Comparison of ENCODE assay signal across 8 mouse cellular contexts in genomic region chr11:76363636-76364035, GRCm38 (mm10). TPM values are rescaled to one million over a fixed set of nuclear protein-coding genes. Genes with fewer than 3 reads are reported as not detected.
DNase-seq lines count a peak whose midpoint lies in the region; ATAC-seq and TF ChIP-seq lines count a peak whose summit lies in the region.

No protein-coding gene starts in this region.

- H3K27ac ChIP-seq in heart, adult 2 months = peak overlapping the region; percentile 45
- H3K27ac ChIP-seq in embryonic facial prominence, embryonic 12.5 days = peak overlapping the region; percentile 69
- H3K27ac ChIP-seq in midbrain, embryonic 13.5 days = peak overlapping the region; percentile 63

- intact Hi-C loops in heart, adult 2 months (cut with DNase I) = no loop called here
- intact Hi-C loops in heart, postnatal 36 days (cut with DNase I) = no loop called here

- peaks cover 13% of the 10 kb centered on the region for H3K4me1 ChIP-seq in heart, adult 2 months (ENCODE audit: control insufficient read depth, insufficient read depth, low read length)
- peaks cover 45% of the 10 kb centered on the region for H3K4me1 ChIP-seq in embryonic facial prominence, embryonic 12.5 days
- H3K4me1 ChIP-seq in midbrain, embryonic 13.5 days (replicated peaks) = peaks cover 37% of the 10 kb centered on the region

- H3K4me3 ChIP-seq in heart, adult 2 months = no peak overlapping the region
- H3K4me3 ChIP-seq in embryonic facial prominence, embryonic 12.5 days = no peak overlapping the region
- no peak overlapping the region for H3K4me3 ChIP-seq in midbrain, embryonic 13.5 days (replicated peaks)

- no peak overlapping the region for H3K9ac ChIP-seq in heart, adult 2 months (ENCODE audit: low read depth, low read length)
- no peak overlapping the region for H3K9ac ChIP-seq in embryonic facial prominence, embryonic 12.5 days
- H3K9ac ChIP-seq in midbrain, embryonic 13.5 days (replicated peaks) = no peak overlapping the region; the same call in 1 of the 2 replicates

- no peak overlapping the region for H3K4me2 ChIP-seq in embryonic facial prominence, embryonic 12.5 days (replicated peaks)
- no peak overlapping the region; the same call in 1 of the 2 replicates for H3K4me2 ChIP-seq in midbrain, embryonic 13.5 days (replicated peaks)

- 0 out of 2 replicates have a peak, but pooled peaks have one; percentile 38 for TF ChIP-seq EP300 in heart, adult 2 months (IDR thresholded peaks at IDR 0.05; ENCODE audit: insufficient read depth, low read depth, low read length)

- ATAC-seq in embryonic facial prominence, embryonic 12.5 days (ENCODE audit: insufficient number of reproducible peaks, insufficient read depth, low FRiP score, low TSS enrichment) = no peak
- ATAC-seq in midbrain, embryonic 13.5 days = 0 out of 2 replicates have a peak, but pooled peaks have one; percentile 49
- no peak for ATAC-seq in CD4-positive, CD25-positive, alpha-beta regulatory T cell, adult 4 months

- H3K36me3 ChIP-seq in heart, adult 2 months (ENCODE audit: control insufficient read depth, insufficient read depth, low read length) = peaks cover 2% of the 10 kb centered on the region; the same call in 1 of the 2 replicates
- H3K36me3 ChIP-seq in embryonic facial prominence, embryonic 12.5 days = peaks cover 7% of the 10 kb centered on the region; the same call in 1 of the 2 replicates
- H3K36me3 ChIP-seq in midbrain, embryonic 13.5 days = no peaks in the 10 kb centered on the region

- no peaks in the 10 kb centered on the region for H3K27me3 ChIP-seq in heart, adult 2 months (ENCODE audit: control insufficient read depth, insufficient read depth, low read length)
- H3K27me3 ChIP-seq in embryonic facial prominence, embryonic 12.5 days = no peaks in the 10 kb centered on the region
- no peaks in the 10 kb centered on the region for H3K27me3 ChIP-seq in midbrain, embryonic 13.5 days

- WGBS in heart, adult 2 months = 22% methylated on average over 9 of the region's 9 CpGs
- WGBS in embryonic facial prominence, embryonic 12.5 days = 29% methylated on average over 9 of the region's 9 CpGs
- 12% methylated on average over 9 of the region's 9 CpGs for WGBS in midbrain, embryonic 13.5 days

- TF ChIP-seq CTCF in heart, adult 2 months (IDR thresholded peaks at IDR 0.05) = peak; percentile 34; the same call in 1 of the 2 replicates

- H3K79me2 ChIP-seq in heart, adult 2 months (replicated peaks; ENCODE audit: control insufficient read depth, insufficient read depth, low read length) = peaks cover 2% of the 10 kb centered on the region

- no peaks in the 10 kb centered on the region for H3K9me3 ChIP-seq in embryonic facial prominence, embryonic 12.5 days
- no peaks in the 10 kb centered on the region for H3K9me3 ChIP-seq in midbrain, embryonic 13.5 days

- no peak for DNase-seq in heart, adult 2 months
- DNase-seq in heart, postnatal 36 days = no peak
- DNase-seq in heart, postnatal 4 days = peak; percentile 28
- DNase-seq in ovary, postnatal 10 days (ENCODE audit: low spot score) = no peak
- no peak for DNase-seq in adrenal gland, adult 2 months

- TF ChIP-seq POLR2A in heart, adult 2 months (IDR thresholded peaks at IDR 0.05; ENCODE audit: insufficient read depth, low read depth, low read length) = no peak

RNA-seq across cellular contexts. Expression of gene Nxn, which starts 35.3 kb away (rescaled TPM):
- total RNA-seq in heart, adult 2 months (2021) = 10 to 100 TPM; 14.6 to 19.1 TPM
- 10.0 and 14.0 TPM in 2 replicates for polyA plus RNA-seq in heart, adult 2 months (2012; rRNA removed)
- 10 to 100 TPM; 12.3 to 15.7 TPM for total RNA-seq in heart, postnatal 36 days (2021)
- polyA plus RNA-seq in embryonic facial prominence, embryonic 12.5 days (2016; fragmentation: Nextera tagmentation; extraction: Ambion mirVana) = 72.1 and 77.9 TPM in 2 replicates
- total RNA-seq in heart, postnatal 4 days (2021) = 10 to 100 TPM; 17.2 to 20.5 TPM
- 29.0 and 34.3 TPM in 2 replicates for polyA plus RNA-seq in midbrain, embryonic 13.5 days (2015; fragmentation: Nextera tagmentation; extraction: Ambion mirVana)
- 1 to 10 TPM; 1.3 to 2.0 TPM for polyA plus RNA-seq in CD4-positive, CD25-positive, alpha-beta regulatory T cell, adult 4 months (2017; shearing (Covaris generic))
- total RNA-seq in adrenal gland, adult 2 months (2021) = 10 to 100 TPM; 28.9 to 31.6 TPM
- polyA plus RNA-seq in adrenal gland, adult 2 months (2012; rRNA removed) = 21.5 and 25.2 TPM in 2 replicates

RNA-seq across cellular contexts. Expression of gene Timm22, which starts 43.1 kb away (rescaled TPM):
- 10 to 100 TPM; 35.3 to 40.4 TPM for total RNA-seq in heart, adult 2 months (2021)
- polyA plus RNA-seq in heart, adult 2 months (2012; rRNA removed) = 10.4 and 21.0 TPM in 2 replicates
- total RNA-seq in heart, postnatal 36 days (2021) = 10 to 100 TPM; 42.4 to 55.2 TPM
- polyA plus RNA-seq in embryonic facial prominence, embryonic 12.5 days (2016; fragmentation: Nextera tagmentation; extraction: Ambion mirVana) = 142 TPM in 2 replicates
- 10 to 100 TPM; 38.9 to 48.2 TPM for total RNA-seq in heart, postnatal 4 days (2021)
- 96.3 and 102 TPM in 2 replicates for polyA plus RNA-seq in midbrain, embryonic 13.5 days (2015; fragmentation: Nextera tagmentation; extraction: Ambion mirVana)
- polyA plus RNA-seq in CD4-positive, CD25-positive, alpha-beta regulatory T cell, adult 4 months (2017; shearing (Covaris generic)) = 10 to 100 TPM; 55.6 to 64.4 TPM
- 10 to 100 TPM; 37.9 to 53.7 TPM for total RNA-seq in adrenal gland, adult 2 months (2021)
- 13.8 and 21.4 TPM in 2 replicates for polyA plus RNA-seq in adrenal gland, adult 2 months (2012; rRNA removed)
